Mouse (Mus musculus) stomach, postnatal 0 days (tissue): ENCODE measurements around the gene Gm9945. TPM values are rescaled to one million over a fixed set of nuclear protein-coding genes. Genes with fewer than 3 reads are reported as not detected.

Experiments used
- ATAC-seq: fragments of 200-750 bp; cut with Nextera tagmentation; 2 replicates; pipeline ENCODE4 v1.8.0; 2017; ENCODE audit not compliant: low FRiP score, low TSS enrichment
- DNase-seq: peaks from one replicate; pipeline ENCODE4 v3.0.0-alpha.2; 2016; ENCODE audit warnings: low spot score
- H3K27ac ChIP-seq: fragments of 300-500 bp; sonication (generic); replicated peaks from 2 replicates; pipeline ENCODE4 v1.5.1; 2014; ENCODE audit warnings: mild to moderate bottlenecking, control low read depth
- H3K27me3 ChIP-seq: fragments of 300-500 bp; sonication (generic); 2 replicates; pipeline ENCODE4 v1.6.1; 2014; ENCODE audit warnings: low read length; ENCODE audit not compliant: control insufficient read depth, insufficient read depth
- H3K36me3 ChIP-seq: fragments of 300-500 bp; sonication (generic); 2 replicates; pipeline ENCODE4 v1.6.1; 2014; ENCODE audit warnings: low read length, mixed read lengths; ENCODE audit not compliant: control insufficient read depth, insufficient read depth
- H3K4me1 ChIP-seq: fragments of 300-500 bp; sonication (generic); replicated peaks from 2 replicates; pipeline ENCODE4 v1.6.1; 2014; ENCODE audit warnings: antibody characterized with exemption; ENCODE audit not compliant: control insufficient read depth, insufficient read depth
- H3K4me2 ChIP-seq: fragments of 300-500 bp; sonication (generic); replicated peaks from 2 replicates; pipeline ENCODE4 v1.6.1; 2014; ENCODE audit warnings: low read depth, mild to moderate bottlenecking, control low read depth, moderate library complexity
- H3K4me3 ChIP-seq: fragments of 300-500 bp; sonication (generic); 2 replicates; pipeline ENCODE4 v1.5.1; 2014; ENCODE audit warnings: low read depth, low read length, control low read depth
- H3K9ac ChIP-seq: fragments of 300-500 bp; sonication (generic); 2 replicates; pipeline ENCODE4 v1.6.1; 2014; ENCODE audit warnings: mild to moderate bottlenecking, low read length, control low read depth, mixed read lengths
- H3K9me3 ChIP-seq: fragments of 300-500 bp; sonication (generic); 2 replicates; pipeline ENCODE4 v1.6.1; 2016; ENCODE audit warnings: low read length; ENCODE audit not compliant: control insufficient read depth
- CTCF ChIP-seq: IDR thresholded peaks from 2 replicates; pipeline ENCODE4 v1.5.1; 2016; ENCODE audit warnings: antibody characterized with exemption, low read depth, mild to moderate bottlenecking, moderate library complexity
- EP300 ChIP-seq: optimal IDR thresholded peaks from 2 replicates; pipeline ENCODE3; 2016; ENCODE audit warnings: antibody characterized with exemption
- WGBS: fragments of 180-500 bp; shearing (Covaris S2); extraction: QIAGEN DNeasy Blood & Tissue Kit; methylation state at CpG from one replicate; pipeline ENCODE4 v1.1.7; 2014; 5-methylcytosine and 5-hydroxymethylcytosine counted together
- polyA plus RNA-seq: library from polyadenylated mRNA; unstranded; fragments of >200 nt; fragmentation: Nextera tagmentation; extraction: Ambion mirVana; gene quantifications from 2 replicates; pipeline ENCODE4 v1.2.1, GENCODE M21; 2015

Gm9945 gene
- polyA plus RNA-seq, 1 experiment from 2014 or later, result not detected

DNA sequence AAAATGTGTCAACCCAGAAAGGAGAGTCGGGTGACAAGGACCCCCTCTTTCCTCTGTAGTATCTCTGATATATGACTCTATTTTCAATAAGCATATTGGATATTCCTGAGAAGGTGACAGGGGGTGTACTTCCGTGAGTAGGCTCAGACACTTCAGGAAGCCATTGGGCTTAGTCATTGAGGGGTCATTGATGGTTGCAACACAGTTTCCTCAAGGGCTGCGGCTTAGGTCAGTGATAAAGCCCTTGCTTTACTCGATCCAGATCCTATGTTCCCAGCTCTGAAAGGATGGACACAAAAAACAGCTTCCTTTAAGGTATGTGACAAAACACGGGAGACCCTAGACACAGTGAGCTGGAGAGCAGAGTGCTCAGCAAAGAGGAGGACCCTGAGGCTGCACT lies 23.8 kb downstream of the Gm9945 start:
- no peak for TF ChIP-seq CTCF
- no peak for TF ChIP-seq EP300
- H3K36me3 ChIP-seq, result no peaks in the 10 kb centered on the region
- H3K4me1 ChIP-seq, result no peaks in the 10 kb centered on the region
- no peaks in the 10 kb centered on the region for H3K27me3 ChIP-seq
- no peak overlapping the region for H3K4me2 ChIP-seq
- WGBS, result 86% methylated on average over 5 of the region's 5 CpGs
- no peaks in the 10 kb centered on the region for H3K9me3 ChIP-seq
- H3K27ac ChIP-seq, result no peak overlapping the region
- no peak overlapping the region for H3K4me3 ChIP-seq
- H3K9ac ChIP-seq, result no peak overlapping the region
- no peak for DNase-seq
- ATAC-seq, result no peak

DNA sequence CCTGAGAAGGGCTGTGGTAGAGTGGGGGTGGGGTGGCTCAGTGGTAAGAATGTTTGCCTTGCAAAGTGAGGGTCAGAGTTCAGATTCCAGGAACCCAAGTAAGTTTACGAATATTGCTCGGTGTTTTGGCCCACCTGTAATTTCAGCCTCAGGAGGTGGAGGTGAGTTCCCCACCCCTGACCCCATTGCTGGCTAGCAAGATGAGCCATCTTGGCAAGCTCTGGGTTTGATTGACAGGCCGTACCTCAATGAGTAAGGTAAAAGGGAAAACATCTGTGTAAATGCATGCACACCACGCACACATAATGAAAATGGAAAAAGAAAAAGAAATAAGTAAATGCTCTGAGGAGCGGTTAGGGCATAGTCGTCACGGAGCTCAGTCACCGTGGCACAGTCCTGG lies 24.4 kb downstream of the Gm9945 start:
- Histone ChIP-seq H3K4me3 (no peak overlapping the region), H3K4me1 (no peaks in the 10 kb centered on the region), H3K27me3 (no peaks in the 10 kb centered on the region), H3K36me3 (no peaks in the 10 kb centered on the region), H3K27ac (no peak overlapping the region), H3K9ac (no peak overlapping the region), H3K4me2 (no peak overlapping the region), H3K9me3 (no peaks in the 10 kb centered on the region)
- ATAC-seq (no peak), DNase-seq (no peak)
- WGBS, result 87% methylated on average over 8 of the region's 8 CpGs
- TF ChIP-seq CTCF, result no peak

DNA sequence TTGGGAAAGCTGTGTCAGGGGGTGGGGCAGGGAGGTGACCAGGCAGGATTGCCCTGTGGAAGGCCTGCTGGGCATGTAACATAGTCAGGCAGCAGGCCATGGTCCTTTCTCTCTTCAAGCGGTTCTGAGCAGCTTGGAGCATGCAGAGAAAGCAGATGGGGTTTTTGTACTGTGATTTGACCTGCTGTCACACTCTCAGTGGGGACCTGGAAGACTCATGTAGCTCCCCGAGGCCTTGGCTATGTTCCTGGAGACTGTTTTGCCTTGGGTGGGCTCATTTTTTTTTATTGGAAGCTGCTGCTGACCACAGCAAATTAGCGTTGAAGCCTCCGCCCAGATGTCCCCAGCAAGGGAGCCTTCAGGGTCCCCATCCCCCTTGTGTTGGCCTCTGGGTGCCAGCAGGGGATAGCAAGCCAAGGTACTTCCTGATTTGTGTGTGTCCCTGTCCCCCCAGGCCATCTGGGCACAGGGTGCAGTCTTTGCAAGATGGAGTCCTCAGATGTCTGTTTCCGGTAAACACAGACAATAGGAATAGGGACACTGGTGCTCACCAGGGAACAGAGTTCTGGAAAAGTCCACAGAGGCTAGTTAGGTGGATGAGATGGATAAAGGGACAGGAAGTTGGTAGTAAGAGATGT lies 25.2 kb downstream of the Gm9945 start:
- Histone ChIP-seq H3K4me2 (no peak overlapping the region), H3K36me3 (no peaks in the 10 kb centered on the region), H3K27me3 (no peaks in the 10 kb centered on the region), H3K9me3 (no peaks in the 10 kb centered on the region), H3K4me1 (no peaks in the 10 kb centered on the region), H3K9ac (0 out of 2 replicates have a peak overlapping the region, but pooled peaks have one; percentile 13), H3K4me3 (no peak overlapping the region), H3K27ac (no peak overlapping the region)
- TF ChIP-seq EP300 (no peak), CTCF (no peak)
- DNase-seq, result no peak
- WGBS, result 66% methylated on average over 5 of the region's 5 CpGs
- no peak for ATAC-seq

DNA sequence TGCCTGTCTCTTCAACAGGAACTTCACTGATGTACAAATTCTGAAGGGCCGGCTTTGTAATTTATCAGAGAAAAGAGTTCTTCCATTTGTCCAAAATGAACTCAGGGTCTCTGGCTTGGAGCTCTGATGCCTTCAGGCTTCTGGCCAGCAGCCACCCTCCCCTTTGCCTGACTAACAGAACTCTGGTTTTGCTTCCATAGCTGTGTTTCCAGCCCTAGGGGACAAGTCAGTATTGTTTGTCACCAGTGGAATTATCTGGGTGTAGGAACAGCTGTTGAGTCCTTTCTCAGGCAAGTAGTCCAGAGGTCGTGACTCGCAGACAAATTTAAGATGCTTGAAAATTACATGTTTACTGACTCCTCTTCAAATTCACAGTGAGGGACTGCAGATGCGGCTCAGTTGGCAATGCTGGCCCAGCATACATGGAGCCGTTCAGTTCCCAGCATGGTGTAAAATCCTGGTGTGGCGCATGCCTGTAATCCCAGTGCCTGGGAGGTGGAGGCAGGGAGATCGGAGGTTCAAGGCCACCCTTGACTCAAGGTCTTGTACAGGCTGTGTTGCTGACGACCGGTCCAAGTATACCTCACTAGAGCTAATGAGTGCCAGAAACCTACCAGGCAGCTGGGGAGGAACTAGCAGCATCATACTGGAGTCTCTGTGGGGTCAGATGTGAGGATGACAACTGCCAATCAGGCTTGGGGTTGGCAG lies 27.3 kb downstream of the Gm9945 start:
- H3K36me3 ChIP-seq, result no peaks in the 10 kb centered on the region
- H3K9me3 ChIP-seq, result no peaks in the 10 kb centered on the region
- H3K27me3 ChIP-seq, result no peaks in the 10 kb centered on the region
- DNase-seq (no peak), ATAC-seq (no peak)
- no peak overlapping the region for H3K27ac ChIP-seq
- H3K4me3 ChIP-seq, result no peak overlapping the region
- H3K4me2 ChIP-seq, result no peak overlapping the region
- no peak overlapping the region for H3K9ac ChIP-seq
- 74% methylated on average over 9 of the region's 9 CpGs for WGBS
- H3K4me1 ChIP-seq, result no peaks in the 10 kb centered on the region
- TF ChIP-seq CTCF, result no peak
- no peak for TF ChIP-seq EP300

DNA sequence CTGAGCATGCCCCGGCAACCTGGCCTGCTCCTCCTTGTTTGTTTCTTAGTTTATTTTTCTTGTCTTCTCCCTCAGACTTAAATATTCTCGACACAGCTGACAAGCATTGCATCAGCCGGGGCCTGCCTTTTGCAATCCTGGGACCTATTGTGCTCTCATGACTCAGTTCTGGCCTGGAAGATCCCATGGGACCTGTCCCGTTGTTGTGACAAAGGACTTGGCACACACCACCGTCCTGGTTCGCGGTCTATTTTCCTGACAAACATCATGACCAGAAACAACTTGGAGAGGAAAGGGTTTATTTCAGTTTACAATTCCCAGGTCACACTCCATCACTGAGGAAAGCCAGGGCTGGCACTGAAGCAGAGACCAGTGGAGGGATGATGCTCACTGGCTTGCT lies 28.2 kb downstream of the Gm9945 start:
- no peak for DNase-seq
- 0 out of 2 replicates have a peak, but pooled peaks have one; percentile 18 for ATAC-seq
- Histone ChIP-seq H3K9ac (no peak overlapping the region), H3K36me3 (no peaks in the 10 kb centered on the region), H3K4me3 (no peak overlapping the region), H3K4me2 (no peak overlapping the region), H3K27ac (no peak overlapping the region), H3K4me1 (no peaks in the 10 kb centered on the region), H3K9me3 (no peaks in the 10 kb centered on the region), H3K27me3 (no peaks in the 10 kb centered on the region)
- TF ChIP-seq EP300 (no peak), CTCF (no peak)
- WGBS, result 54% methylated on average over 7 of the region's 7 CpGs

DNA sequence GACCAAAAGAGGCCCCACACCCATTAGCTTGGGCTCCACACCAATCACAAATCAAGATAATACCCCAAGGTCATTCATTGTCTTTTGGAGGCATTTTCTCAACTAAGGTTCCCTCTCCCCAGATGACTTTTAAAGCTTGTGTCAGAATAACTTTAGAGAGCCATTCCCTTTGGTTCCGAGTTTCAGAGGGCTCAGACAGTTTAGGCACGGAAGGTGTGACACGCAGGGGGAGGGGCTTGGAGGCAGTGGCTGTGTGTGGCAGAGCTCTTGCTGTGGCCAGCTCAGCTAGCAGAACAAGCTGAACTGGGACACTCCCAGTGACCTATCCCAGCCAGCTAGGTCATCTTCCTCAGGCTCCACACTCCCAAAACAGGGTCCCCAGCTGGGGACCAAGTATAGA lies 28.6 kb downstream of the Gm9945 start:
- 52% methylated on average over 3 of the region's 3 CpGs for WGBS
- H3K4me2 ChIP-seq, result no peak overlapping the region
- no peaks in the 10 kb centered on the region for H3K36me3 ChIP-seq
- TF ChIP-seq EP300 (no peak), CTCF (no peak)
- H3K9me3 ChIP-seq, result no peaks in the 10 kb centered on the region
- no peak for ATAC-seq
- no peaks in the 10 kb centered on the region for H3K27me3 ChIP-seq
- H3K27ac ChIP-seq, result no peak overlapping the region
- no peak for DNase-seq
- no peak overlapping the region for H3K9ac ChIP-seq
- H3K4me1 ChIP-seq, result no peaks in the 10 kb centered on the region
- no peak overlapping the region for H3K4me3 ChIP-seq
